Mouse (Mus musculus) brain, embryonic 14.5 days (tissue): ENCODE data around the gene Itga11.

Experiments used
- CTCF ChIP-seq: fragments of 200-500 bp; IDR thresholded peaks from 2 replicates; pipeline ENCODE4 v1.5.1; 2012; ENCODE audit warnings: inconsistent platforms, mild to moderate bottlenecking, moderate library complexity, borderline replicate concordance; ENCODE audit not compliant: insufficient read depth, insufficient read length; ENCODE audit errors: extremely low read depth
- POLR2A ChIP-seq: fragments of 200-500 bp; IDR thresholded peaks from 2 replicates; pipeline ENCODE4 v1.6.1; 2012; ENCODE audit warnings: mild to moderate bottlenecking, inconsistent platforms, borderline replicate concordance; ENCODE audit not compliant: poor library complexity, insufficient read depth, insufficient read length, severe bottlenecking; ENCODE audit errors: extremely low read depth

GRCm38 (mm10) chr9:62639686-62640085 is 37.9 kb upstream of the Itga11 start:
- no peak for TF ChIP-seq POLR2A
- no peak for TF ChIP-seq CTCF
